Mouse (Mus musculus): Measurements from ENCODE around the gene Safb.

Gene Safb

DNA sequence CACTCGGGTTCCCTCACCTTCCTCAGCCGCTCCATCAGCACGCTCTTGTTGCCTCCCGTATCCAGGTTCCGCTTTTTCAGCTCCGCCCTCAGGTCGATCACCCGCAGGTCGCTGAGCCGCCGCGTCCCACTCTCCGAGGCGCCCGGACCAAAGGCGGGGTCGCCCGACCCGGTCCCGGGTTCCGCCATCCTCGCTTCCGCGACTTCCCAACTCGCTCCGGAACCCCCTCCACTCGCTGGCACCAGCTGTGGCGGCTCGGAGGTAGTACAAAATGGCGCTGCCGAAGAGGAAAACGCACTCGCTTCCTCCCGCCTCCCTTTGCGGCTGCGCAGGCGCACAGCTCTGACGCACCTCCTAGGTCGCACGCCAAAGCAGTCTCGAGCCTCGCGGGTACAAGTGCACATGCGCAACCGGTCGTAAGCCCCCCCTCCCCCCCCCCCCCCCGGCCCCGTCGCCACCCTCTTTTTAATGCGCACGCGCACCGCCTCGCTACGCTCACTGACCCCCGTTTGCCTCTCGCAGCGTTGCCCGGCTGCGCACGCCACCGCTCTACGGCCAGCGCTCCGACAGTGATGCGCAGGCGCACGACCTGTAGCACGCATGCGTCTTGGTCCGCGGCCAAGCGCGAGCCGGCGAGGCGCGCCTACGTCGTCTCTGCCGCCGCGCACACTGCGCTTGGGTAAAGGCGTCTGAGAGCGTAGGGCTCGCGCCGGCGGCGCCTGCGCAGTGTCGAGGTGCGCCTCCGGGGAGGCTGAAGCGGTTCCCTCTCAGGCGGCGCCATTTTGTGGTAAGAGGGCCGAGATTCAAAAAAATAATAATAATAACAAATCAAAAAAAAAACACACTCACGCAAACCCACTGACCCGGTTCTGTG is at the start of gene Safb, which contains the start of gene Safb2:
Gene Safb (plus strand): TSS at position 569 of the 874 bp plus-strand sequence.
Gene Safb2 (minus strand): TSS at position 329 of the 874 bp plus-strand sequence.
- peak; percentile 98 for DNase-seq (ENCODE audit: low read depth, low spot score)

DNA sequence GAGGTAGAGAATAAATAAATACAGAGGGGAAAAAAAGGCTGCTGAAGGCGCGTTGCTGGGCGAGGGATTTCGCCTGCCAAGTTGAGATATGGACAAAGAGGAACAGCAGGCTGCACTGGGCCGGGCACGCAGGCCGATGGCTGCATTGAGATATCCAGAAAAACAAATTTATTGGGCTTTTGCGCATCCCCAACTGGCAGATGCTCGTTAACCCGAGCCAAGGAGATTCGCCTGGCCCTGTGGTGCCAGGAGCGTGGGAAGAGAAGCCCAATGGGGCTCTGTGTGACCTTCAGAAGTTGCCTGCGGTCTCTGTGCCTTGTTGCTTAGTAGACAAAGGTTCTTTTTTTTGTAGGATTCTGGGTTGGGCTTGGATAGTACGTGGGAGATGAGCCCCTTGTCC is 48.4 kb upstream of the Safb start:
- no peak for DNase-seq (ENCODE audit: low read depth, low spot score)

DNA sequence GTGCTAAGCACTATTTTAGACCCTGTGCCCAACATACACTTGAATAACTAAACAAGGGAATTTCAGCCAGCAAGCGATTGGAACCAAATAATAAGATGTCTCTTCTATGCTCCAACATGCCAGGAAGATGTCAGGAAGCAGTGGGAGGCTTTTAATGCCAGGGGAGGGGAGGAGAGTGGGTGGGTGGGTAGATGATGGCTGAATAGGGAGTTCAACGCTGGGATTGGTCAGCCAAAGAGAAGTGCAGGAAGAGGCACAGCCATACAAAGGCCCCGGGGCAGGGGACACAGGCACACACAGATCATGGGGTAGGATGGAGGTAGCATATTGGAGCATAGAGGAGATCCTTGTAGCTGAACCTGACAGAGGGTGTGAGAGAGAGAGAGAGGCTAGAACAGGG is 47.8 kb upstream of the Safb start:
- no peak for DNase-seq (ENCODE audit: low read depth, low spot score)

DNA sequence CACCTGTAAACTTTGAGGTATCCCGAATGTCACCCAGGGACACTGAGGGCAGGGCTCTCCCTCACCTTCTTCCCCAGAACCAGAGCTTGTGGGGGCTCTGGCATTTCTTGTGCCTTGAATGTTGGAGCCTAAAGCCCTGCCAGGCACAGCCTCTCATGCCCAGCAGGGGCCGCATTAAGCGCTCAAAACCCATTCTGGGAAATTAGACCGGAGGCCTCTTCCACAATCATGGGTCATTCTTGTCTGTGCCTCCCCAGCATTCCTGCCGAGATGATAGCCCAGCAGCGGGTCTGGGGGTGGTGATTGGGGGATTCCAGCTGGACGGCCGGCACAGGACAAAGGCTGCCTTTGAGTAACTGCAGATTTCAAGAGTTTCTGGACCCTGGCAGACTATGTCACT is 46.7 kb upstream of the Safb start:
- DNase-seq (ENCODE audit: low read depth, low spot score): no peak

DNA sequence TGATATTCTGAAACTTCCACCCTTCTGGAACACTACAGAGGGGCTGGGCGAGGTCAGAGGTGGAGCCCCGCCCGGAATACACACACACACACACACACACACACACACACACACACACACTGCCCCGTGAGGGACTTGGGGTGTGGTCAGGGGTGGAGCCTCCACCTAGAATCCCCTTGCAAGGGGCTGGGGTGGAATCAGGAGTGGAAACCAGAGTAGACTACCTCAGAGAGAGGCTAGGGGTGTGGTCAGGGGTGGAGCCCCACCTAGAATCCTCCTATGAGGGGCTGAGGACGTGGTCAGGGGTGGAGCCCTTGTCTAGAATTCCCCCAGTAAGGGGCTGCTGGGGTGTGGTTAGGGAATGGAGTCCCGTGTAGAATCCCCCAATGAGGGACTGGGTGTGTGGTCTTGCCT is 44.1 kb upstream of the Safb start:
- DNase-seq (ENCODE audit: low read depth, low spot score): no peak

DNA sequence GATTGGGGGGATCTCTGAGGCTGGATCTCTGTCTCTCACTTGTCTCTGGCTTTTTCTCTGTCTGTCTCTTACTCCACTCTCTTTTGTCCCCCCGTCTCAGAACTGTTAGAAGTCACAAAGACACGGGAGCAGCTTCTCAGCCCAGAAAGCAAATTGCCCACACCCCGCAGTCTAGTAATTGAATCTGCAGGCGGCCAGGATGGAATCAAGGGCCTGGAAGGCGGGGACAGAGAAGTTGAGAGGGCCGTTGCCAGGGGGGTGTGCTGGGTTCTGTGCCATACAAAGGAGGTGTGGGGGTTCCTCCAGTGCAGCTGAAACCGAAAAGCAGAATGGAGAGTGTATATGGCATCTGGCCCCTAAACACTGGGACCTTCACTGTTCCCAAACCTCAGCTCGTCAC is 41.9 kb upstream of the Safb start:
- no peak for DNase-seq (ENCODE audit: low read depth, low spot score)

DNA sequence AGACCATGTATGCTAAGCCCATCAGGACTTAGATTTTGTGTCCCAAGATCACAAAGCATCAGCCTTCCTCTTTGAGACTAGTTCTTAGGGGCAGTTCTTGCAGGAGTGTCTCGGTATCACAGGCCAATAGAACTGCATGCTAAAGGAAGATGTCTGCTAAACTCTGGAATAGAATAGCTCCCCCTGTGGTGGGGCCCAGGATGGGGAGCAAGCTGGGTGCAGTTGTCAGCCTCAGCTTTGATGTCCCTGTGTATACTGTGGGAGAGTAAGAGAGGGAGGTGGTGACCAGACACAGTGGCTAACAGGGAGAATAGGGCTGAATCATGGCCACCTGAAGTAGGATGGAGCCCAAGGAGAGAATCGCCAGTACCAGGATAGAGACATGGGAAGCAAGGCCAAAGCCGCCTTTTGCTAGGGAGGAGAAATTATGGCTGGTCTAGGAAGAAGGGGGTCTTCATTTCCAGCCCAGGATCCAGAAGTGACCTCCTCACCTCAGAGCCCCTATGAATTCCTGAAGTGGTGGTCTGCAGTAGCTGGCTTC is 40.9 kb upstream of the Safb start:
- no peak for DNase-seq (ENCODE audit: low read depth, low spot score)

DNA sequence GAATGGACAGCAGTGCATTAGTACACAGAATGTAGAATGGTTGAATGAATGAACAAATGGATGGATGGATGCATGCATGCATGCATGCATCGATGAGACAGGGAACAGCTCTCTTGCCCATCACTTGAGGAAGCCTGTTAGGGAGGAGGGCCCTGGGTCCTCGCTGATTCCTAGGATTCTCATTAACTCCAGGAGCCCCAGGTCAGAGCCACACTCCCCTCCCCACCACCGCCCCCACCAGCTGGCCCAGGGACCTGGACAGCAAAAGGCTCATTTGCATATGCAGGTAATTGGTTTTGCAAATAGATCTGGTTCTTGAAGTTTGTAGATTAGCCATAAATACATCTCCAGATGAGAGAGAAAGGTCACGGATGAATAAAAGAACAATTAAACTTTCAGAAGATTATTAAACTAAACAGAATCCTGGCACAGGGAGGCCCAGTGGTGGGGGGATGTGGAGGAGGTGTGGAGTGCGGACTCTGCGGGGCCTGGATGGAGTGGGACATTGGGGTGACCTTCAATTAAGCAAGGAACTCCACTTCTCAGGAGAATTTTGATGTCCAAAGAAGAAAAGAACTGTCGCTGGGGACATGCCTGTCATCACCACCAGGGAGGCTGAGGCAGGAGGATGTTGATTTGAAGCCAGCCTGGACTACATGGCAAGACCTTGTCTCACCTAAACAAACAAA is 39.8 kb upstream of the Safb start:
- no peak for DNase-seq (ENCODE audit: low read depth, low spot score)

DNA sequence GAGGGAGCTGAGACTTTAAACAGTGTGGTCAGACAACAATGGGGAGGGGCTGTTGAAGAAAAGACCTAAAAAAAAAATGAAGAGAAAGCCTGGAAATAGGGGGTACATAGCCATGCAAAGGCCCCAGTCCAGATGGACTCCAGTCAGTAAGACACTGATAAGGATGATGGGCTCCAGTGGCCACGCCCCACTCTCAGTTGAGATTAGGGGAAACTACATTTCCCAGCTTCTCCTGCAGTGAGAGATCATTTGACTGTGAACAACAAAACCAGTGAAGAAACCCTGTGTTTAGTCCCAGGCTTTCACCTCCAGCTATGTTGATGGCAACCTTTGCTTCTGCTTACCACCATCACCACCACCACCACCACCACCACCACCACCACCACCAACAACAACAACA is 38.7 kb upstream of the Safb start:
- no peak for DNase-seq (ENCODE audit: low read depth, low spot score)

DNA sequence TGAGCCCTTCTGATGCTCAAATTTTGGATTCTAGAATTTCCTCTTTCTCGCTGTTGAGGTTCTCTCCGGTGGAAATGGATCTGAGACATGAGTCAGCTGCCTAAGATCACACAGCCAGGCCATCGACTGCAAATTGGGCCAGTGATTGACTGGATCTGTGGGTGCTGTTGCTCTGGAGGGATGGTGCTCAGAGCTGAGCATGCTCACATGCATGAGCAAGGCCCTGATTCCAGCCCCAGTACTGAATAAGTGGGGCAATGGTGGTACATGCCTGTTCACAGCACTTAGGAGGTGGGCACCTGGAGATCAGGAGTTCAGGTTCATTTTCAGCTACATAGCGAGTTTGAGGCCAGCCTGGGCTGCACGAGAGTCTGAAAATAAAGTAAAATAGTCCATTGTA is 38.0 kb upstream of the Safb start:
- no peak for DNase-seq (ENCODE audit: low read depth, low spot score)

DNA sequence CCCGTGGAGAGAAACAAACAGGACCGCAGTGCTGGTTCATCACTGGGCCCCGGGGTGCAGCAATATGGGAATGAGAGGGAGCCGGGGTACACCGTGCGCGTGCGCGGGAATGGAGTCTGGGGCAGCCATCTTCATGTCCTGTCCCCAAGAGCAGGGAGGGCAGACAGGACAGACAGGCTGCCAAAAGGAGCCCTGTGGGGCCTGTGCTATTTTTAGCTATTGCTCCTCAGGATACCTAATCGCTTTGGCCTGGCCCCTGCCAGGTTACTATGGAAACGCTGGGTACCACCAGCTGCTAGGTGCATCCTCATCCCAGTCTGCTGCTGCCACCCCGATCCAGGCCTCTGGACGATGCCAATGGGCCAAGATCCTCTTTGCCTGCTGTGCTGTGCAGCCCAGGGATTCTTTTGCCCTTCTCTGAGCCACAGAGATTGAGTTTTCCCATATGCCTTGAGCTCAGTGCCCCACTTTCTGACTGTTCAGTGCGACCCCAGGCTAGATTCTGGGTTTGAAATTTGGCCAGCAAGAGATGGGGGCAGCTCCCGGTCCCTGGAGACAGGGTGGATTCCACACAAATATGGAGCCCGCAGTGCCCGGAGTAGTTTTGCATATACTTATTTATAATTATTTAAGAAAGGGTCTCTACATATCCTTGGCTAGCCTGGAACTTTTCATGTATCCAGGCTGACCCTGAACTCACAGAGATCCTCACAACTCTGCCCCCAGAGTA is 37.3 kb upstream of the Safb start:
- no peak for DNase-seq (ENCODE audit: low read depth, low spot score)

DNA sequence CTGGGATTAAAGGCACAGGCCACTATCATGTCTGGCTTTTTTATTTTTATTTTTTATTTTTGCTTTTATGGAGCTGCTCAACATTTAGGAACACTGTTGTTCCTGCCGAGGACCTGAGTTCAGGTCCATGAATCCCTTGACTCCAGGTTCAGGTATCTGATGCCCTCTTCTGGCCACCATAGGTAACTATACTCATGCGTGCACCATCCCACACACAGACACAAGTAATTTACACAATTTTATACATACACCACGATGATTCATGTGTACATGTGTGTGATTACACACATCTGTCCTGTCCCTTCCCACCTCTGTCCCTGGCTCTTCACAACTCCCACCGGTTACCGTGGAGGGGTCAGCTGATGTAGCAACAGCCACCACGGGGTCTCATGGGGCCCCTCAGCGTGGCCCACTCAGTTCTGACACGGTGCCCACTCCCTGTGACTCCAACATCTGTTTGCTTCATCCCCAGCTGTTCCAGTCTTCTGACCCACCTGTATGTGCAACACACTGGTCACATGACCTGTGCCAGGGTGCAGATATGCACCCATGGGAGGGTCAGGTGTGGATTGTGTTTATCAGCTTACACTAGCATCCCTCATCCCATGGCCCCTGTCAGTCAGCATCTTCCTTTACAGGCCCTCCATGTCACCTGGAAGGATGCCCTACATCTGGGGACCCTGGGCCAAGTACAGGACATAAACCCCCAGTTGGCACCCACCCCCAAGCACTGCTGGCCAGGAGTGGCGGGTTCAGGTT is 36.6 kb upstream of the Safb start:
- no peak for DNase-seq (ENCODE audit: low read depth, low spot score)

DNA sequence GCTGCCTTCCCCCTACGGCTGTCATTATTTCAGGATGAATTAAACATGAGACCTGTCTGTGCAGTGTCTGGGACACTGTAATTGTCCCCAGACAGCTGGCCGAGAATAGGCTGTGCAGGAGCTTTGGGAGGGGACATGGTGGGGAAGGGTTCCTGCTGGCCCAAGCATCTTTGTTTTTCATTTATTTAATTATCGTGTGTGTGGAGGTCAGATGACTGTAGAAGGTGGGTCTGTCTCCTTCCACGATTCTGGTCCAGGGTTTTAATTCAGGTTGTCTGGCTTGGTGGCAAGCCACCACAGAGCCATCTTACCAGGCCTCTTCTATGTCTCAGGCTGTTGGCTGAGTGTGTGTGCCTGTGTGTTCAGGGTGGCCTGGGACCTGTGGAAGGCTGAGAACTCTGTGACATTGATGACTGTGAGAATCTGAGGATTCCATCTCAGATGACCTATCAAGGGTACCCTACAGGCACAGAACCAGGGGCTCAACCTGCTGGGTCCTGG is 36.0 kb upstream of the Safb start:
- no peak for DNase-seq (ENCODE audit: low read depth, low spot score)

DNA sequence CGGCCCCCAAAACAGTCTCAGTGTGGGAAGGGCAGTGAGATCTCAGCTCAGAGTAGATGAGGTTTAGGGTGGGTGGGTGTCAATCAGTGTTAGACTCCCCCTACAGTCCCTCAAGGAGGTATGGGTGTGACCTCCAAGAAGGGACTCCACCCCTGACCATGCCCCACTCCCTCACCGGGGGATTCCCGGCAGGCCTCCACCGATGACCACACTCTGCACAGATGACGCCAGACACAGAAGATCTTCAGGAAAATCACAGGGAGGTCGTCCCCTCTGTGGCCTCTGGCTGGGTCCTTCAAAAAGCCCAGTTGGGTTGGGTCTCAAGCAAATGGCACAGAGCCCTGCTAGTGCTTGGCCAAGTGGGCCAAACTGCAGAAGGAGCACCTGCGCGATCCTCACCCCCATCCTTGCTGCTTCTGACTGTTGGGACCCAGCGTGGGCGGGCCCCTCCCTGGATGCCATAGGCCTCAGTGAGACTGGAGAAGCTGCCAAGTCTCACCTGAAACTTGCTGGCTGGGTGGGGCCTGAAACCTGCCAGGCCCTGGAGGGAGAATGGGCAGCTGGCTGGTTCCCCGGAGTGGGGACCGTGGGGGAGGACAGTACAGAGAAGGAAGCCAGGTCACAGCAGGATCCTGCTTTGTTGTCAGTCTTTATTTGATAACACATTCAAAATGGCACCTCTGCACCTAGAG is 33.7 kb upstream of the Safb start:
- no peak for DNase-seq (ENCODE audit: low read depth, low spot score)

DNA sequence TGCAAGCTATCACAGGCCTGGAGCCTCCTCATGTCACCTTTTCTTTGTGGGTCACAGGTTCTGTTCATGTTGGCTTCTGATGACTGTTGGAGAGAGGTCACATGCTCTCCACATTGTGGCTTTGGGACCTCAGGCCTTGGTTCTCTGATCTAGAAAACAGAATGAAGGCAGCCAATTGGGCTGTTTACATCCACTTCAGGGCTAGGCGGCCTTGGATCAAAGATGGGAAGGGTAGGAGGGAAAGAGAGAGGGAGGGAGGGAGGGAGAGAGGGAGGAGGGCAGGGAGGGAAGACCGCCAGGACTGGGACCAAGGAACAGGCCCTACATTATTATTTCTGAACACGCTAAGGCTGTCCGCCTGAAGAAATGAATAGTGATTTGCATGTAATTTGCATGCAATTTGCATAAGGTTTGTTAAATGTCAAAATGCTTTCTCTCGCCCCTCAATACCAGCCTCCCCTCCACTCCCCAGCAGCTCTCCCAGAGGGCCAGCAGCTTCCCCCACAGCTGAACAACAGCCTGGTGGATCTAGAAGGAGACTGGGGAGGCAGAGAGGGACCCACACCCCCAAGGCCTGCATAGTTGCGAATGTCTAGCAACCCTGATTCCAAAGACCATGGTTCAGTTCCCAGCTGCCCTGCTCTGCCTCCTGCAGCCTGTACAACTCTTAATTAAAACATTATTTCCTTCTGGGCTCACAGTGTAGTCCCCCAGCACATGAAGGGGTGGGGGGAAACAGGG is 32.6 kb upstream of the Safb start:
- no peak for DNase-seq (ENCODE audit: low read depth, low spot score)

DNA sequence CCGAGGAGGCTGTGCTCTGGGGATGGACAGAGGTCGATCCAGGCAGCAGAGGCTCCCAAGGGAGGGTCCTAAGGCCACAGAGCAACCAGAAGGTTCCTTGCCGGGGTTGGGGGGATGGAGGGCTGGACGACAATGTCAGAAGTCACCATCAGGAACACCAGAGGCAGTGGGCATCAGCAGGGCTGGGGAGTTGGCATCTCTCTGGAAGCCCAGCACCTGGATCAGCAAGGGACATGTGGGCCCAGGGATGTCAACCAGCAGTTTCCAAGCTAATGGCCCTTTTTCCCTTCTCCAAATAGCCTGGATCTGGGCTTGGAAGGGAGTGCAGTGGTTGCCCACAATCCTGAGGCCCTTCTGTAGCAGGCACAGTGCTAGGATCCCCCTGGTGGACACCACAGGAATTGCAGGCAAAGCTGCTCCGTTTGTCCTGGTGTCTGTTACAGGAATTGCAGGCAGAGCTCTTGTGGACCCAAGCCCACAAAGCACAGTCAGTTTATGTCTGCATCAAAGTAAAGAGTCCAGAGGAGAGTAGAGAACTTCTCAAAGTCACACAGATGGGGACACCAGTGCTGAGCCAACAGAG is 31.8 kb upstream of the Safb start:
- DNase-seq (ENCODE audit: low read depth, low spot score): no peak

DNA sequence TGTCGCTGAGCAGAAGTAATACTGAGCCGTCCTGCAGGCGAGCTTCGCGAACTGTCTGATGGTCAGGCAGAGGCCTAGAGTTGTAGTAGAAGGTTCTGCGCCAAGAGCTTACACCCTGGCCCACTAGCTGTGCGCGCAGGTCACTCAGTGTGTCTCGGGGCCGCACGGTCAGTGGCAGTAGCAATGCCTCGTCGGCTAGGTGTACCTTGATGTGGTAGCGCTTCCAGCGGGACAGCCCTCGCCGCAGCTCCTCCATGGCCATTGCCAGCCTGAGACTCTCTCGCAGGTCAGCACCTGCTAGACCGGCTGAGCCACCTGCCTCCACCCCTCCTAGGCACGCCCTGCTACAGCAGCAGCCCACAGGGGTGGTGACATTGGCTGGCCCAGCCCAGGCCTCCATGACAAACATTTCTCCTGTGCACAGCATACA is 30.5 kb upstream of the Safb start, which contains the start of gene Gm20219:
Gene Gm20219 (minus strand): TSS at position 266 of the 430 bp plus-strand sequence.
- DNase-seq (ENCODE audit: low read depth, low spot score): no peak

DNA sequence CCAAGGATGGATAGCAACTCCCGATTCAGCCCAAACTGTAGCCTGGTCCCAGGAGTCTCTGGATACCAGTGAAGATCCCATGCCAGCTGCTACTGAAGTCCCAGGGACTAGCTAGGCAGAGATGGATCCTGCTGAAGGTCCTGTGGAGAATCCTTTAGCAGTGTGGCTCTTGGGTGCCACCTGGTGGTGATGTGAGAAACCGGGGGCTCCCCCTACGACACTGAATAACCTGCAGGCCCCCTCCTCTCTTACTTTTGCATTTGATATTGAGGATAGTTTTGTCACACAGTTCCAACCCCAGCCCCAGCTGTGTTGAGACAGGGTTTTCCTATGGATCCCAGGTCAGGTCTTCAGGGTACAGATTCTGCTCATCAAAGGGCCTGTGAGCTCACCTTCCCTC is 26.2 kb upstream of the Safb start:
- DNase-seq (ENCODE audit: low read depth, low spot score): no peak

DNA sequence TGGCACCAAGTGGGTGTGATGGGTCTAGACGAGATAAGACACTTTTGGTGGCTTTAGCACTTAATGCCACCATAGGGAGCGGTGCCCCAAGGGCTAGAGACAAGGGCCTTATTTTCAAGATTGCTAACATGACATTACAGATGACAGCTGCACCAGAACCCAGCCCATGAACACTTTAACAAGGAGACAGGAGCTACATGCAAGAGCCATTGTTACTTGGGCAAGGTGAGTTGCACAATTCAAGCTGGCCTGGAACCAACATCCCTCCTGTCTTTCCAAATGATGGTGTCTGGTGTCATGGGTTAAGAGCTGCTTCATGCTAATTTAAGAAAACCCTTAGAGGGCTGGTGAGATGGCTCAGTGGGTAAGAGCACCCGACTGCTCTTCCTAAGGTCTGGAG is 25.2 kb upstream of the Safb start:
- DNase-seq (ENCODE audit: low read depth, low spot score): no peak
